Mouse (Mus musculus) ZHBTc4 (cell line): Measurements from ENCODE around the gene Gm20388.

ENCODE experiments used
- DNase-seq: peaks from one replicate; pipeline ENCODE4 v3.0.0-alpha.2; 2011; ENCODE audit warnings: low read depth, low spot score

Gene Gm20388

DNA sequence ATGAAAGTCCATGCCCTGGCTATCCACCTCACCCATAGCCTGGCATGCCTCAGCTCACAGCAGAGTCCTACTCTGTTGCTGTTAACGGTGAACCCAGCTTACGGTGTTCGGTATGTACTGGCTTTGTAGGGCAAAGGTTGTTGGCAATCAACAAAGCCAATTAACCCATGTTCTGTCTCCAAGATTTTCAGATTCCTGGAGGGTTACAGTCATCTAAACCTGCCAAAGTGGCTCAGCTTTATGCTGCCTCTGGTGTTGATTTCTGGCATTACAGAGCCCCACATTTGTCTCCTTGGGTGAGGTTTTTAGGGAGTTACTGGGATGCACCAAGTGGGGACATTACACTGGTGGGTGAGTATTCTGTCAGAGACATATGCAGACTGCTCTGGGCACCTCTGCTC lies 2786.5 kb downstream of the Gm20388 start:
- DNase-seq: peak; percentile 66

DNA sequence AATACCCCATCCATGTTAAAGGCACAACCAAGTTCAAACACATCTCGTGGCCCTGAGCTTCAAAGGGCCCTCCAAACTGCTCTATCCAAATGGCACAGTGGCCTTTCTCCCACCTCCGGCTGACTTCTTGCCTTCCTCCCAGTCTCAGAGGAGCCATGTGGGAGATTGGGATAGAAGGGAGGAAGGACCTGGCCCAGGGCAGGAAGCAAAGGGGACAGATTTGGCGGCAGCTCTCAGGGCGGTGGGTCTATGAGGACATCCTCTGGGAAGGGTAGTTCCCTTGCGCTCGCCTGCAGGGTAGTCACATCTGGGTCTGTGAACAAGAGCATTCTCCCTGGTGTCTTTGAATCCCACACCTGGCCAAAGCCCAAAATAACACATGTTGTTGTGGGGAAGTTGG lies 2786.9 kb downstream of the Gm20388 start:
- DNase-seq: no peak

GRCm38 (mm10) chr8:122698254-122698768 lies 2787.7 kb downstream of the Gm20388 start:
- no peak for DNase-seq

DNA sequence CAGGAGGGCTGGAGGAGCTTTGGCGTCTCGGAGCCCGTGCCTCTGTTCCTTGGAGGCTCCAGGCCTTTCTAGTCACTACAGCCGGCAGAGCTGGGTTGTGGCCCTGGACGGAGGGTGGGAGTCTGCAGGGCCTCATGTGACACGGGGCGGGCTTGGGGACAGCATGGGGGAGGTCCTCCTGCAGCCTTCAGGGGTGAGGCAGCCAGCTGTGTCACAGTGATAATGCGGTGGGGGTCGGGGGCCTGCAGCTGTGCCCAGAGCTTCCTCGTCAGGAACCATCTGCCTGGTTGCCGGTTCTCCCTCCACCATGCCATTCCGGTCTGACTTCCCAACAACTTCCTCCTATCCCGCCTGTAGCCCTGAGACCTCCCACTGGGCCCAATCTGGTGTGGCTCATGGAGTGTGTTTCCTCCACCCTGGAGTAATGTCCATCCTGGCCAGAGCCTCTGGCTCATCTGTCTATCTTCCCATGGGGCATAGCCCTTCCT lies 2788.4 kb downstream of the Gm20388 start, which contains the start of gene Cbfa2t3:
TSS of gene Cbfa2t3 (minus strand) at position 105 of the 488 bp plus-strand sequence.
- DNase-seq: peak; percentile 11

DNA sequence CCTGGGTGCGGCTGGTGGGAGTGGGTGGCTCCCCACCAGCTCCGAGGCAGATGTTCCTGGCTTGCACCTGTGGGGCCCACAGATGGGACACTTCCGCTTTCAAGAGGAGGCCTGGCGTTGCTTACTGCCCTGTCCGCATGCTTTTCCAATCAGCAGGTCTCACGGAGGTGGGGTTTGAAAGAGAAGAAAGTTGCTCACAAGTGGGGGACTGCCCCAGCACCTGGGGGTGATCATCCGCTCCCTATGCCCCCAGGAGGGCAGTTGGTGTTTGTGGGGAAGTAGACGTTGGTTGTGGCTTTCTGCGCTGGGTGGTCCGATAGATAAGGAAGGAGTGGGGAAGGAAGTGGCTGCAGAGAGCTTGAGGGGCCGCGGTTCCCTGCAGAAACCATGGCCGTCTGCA lies 2790.0 kb downstream of the Gm20388 start:
- no peak for DNase-seq

DNA sequence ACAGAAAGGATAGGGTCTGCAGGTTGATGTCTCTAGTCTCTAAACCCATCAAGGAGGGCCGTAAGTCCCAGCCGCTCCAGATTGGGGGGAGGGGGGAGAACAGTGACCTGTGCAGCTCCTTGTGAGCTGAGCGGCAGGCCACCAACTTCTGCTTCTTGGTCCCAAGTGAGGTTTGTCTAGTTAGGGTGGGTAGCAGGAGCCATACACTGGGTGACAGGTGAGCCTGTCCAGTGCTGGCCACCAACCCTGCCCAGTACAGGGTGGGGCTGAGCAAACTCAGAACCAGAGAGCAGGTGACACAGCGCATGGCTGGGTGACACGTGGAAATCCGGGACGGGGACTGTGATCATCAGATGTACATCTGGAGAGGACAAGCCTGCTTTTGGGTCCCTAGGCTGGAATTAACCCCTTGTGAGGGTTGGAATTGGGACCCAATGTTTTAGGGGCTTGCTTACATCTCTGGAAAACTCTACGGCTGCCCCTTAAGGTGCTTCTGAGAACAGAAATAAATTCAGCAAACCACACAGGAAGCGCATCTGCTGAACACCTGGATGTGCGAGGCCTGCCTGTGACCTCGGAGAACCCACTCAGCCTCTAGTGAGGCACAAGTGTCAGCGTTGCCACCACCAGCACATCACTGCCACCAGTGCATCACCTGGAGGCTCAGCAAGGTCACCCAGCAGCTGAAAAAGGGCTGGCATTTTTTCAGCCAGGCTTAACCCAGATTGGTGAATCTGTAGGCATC lies 2791.0 kb downstream of the Gm20388 start:
- no peak for DNase-seq

DNA sequence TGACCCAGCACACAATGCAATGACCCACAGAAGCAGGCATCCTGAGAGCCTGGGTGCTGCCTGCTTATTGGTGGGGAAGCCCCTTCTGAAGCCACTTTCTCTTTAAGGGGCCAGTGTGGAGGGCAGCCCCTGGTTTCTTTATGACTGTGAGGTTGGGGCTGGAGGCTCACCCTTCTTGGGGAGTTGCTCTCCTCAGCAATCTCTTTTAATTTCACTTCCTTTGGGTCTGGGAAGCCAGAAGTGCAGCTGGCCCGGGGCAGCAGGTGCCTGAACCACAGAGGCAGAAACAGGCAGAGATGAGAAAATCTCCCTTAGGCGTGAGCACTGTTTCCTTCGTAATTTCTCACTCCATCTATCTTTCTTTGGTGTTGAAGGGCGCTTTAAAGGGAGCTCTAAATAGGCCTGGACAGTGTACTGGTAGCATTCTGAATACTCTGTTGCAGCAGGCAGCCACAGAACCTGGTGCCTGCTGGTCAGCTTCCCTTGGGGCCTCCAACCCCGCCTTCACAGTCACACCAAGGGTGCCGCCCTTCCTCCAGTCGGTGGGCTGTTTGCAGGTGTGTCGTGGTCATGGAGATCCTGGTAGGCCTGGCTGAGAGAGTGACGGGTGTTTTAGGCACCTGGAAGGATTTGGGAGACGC lies 2791.8 kb downstream of the Gm20388 start:
- DNase-seq: no peak

DNA sequence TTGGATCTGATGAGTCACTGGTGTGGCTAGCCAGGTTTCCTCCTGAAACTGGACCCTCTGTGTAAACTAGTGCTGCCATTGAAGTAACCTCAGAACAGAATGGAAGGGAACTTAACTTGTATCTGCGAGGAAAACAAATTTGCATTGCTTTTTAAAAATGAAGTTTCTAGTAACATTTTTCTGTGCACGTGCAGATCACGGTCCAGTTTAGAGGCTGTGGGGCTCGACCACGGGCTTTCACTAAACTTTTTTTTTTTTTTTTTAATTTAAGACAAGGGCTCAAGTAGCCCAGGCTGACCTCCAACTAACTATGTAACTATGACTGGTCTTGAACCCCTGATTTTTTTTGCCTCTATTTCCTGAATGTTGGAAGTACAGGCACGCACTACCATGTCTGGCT lies 2792.3 kb downstream of the Gm20388 start:
- DNase-seq: no peak

DNA sequence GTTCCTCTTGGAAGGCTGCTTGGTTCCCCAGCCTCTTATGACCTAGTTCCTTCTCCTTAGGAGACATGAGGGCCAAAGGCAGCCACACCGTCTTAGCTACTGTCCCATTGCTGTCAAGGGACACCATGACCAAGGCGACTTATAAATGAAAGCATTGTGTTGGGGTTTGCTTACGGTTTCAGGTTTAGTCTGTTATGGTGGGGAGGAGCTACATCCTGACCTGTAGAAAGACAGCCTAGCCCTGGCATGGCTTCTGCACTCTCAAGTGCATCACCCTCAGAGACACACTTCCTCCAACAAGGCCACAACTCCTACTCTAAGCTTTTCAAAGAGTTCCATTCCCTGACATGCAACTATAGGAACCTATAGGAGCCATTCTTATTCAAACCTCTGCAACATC lies 2794.0 kb downstream of the Gm20388 start:
- no peak for DNase-seq

GRCm38 (mm10) chr8:122705901-122706561 lies 2795.4 kb downstream of the Gm20388 start:
- DNase-seq: no peak

- DNase-seq: no peak
Observed at GRCm38 (mm10) chr8:122707184-122707583, 2796.5 kb downstream of the Gm20388 start.

GRCm38 (mm10) chr8:122709340-122710111 lies 2798.9 kb downstream of the Gm20388 start:
- peak; percentile 43 for DNase-seq

GRCm38 (mm10) chr8:122711480-122711879 lies 2800.8 kb downstream of the Gm20388 start:
- no peak for DNase-seq

GRCm38 (mm10) chr8:122711891-122712365 lies 2801.3 kb downstream of the Gm20388 start:
- DNase-seq: no peak

DNA sequence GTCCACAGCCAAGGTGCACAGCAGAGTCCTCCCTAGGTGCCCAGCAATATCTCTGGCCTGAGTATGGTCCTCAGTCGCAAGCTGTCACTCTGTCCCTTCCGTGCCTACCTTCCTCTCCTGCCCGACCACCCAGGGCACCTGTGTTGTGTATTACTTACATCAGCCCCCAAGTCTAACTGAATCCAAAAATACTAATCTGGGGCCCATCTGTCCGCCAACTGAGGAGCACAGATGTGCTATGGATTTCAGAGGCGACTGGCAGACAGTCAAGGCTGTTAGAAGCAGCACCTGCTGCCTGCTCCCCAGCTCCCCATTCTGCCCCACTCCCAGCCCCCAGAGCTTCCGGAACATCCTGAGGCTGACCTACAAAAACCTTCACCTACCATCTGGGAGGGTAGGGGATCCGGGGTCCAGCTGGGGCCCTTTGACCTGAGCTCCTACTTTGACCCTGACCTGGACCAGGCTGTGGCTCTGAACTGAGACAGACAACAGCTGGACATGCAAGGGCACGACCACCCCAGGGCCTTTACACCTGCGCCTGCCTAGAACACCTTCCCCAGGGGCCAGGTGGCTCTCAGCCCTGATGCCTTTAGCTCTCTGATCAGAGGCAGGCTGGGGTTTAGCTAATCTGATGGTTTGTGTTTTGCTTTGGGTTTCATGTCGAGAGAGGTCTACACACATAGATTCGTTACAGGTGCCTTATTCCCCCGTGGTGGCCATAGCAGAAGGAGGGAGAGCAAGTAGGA lies 2801.9 kb downstream of the Gm20388 start:
- DNase-seq: no peak

GRCm38 (mm10) chr8:122713157-122713518 lies 2802.5 kb downstream of the Gm20388 start:
- DNase-seq: no peak

GRCm38 (mm10) chr8:122716566-122716965 lies 2805.9 kb downstream of the Gm20388 start:
- DNase-seq: no peak

- no peak for DNase-seq
Observed at GRCm38 (mm10) chr8:122717869-122718509, 2807.3 kb downstream of the Gm20388 start.

DNA sequence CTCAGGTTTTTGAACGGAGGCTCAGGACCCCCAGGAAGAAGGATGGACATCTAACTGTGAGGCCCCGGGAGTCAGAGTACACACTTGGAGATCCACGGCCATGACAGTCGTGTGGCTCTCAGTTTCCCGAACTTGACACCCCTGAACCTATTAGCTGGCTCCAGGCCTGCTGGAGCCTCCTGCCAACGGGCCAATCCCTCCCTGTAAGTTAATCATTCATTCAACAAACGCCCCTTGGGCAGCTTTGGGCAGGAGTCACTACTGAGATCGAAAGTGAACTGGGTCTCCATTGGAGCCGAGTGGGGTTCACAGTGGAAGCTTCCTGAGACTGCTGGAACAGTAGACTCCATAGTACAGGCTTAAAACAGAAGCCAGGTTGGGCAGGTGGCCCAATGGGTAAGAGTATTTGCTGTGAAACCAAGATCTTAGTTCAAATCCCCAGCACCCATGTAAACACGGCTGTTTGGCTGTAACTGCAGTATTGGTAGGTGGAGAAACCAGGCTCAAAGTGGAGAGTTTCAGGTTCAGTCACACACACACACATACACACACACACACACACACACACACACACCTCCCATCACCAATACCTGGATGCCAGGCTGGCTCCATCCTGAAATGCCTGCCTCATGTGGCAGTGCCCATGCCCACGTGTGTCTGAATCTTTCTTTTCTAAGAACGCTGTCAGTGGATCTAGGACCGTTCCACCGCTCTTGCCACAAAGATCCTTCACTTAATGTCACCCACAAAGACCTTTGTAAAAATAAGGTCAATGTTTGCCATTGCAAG lies 2808.3 kb downstream of the Gm20388 start:
- DNase-seq: no peak
